Mouse (Mus musculus) midbrain, embryonic 16.5 days (tissue): ENCODE measurements around the gene Hist2h3c2. TPM values are rescaled to one million over a fixed set of nuclear protein-coding genes. Genes with fewer than 3 reads are reported as not detected.
"Not testable (repeated sequence)": the region's sequence is repeated elsewhere in the genome, so short reads cannot be mapped to it uniquely, and the experiment has no call there.

Experiments used
- ATAC-seq: fragments of 200-750 bp; cut with Nextera tagmentation; 2 replicates; pipeline ENCODE4 v1.8.0; 2017; ENCODE audit warnings: moderate TSS enrichment
- H3K27ac ChIP-seq: fragments of 300-500 bp; sonication (generic); 2 replicates; pipeline ENCODE4 v1.5.1; 2014; ENCODE audit warnings: mild to moderate bottlenecking, low read length, mixed read lengths
- H3K27me3 ChIP-seq: fragments of 300-500 bp; sonication (generic); 2 replicates; pipeline ENCODE4 v1.6.1; 2014; ENCODE audit warnings: low read depth, low read length, mixed read lengths; ENCODE audit not compliant: control insufficient read depth, insufficient read depth
- H3K36me3 ChIP-seq: fragments of 300-500 bp; sonication (generic); 2 replicates; pipeline ENCODE4 v1.6.1; 2014; ENCODE audit warnings: mild to moderate bottlenecking, low read length, moderate library complexity, mixed read lengths; ENCODE audit not compliant: control insufficient read depth, insufficient read depth
- H3K4me1 ChIP-seq: fragments of 300-500 bp; sonication (generic); 2 replicates; pipeline ENCODE4 v1.6.1; 2014; ENCODE audit warnings: mild to moderate bottlenecking, low read length, mixed read lengths; ENCODE audit not compliant: control insufficient read depth, insufficient read depth
- H3K4me2 ChIP-seq: fragments of 300-500 bp; sonication (generic); 2 replicates; pipeline ENCODE4 v1.6.1; 2014; ENCODE audit warnings: mild to moderate bottlenecking, low read length, mixed read lengths
- H3K4me3 ChIP-seq: fragments of 300-500 bp; sonication (generic); 2 replicates; pipeline ENCODE4 v1.5.1; 2014; ENCODE audit warnings: low read depth, mild to moderate bottlenecking, low read length, moderate library complexity, mixed read lengths
- H3K9ac ChIP-seq: fragments of 300-500 bp; sonication (generic); 2 replicates; pipeline ENCODE4 v1.6.1; 2014; ENCODE audit warnings: low read depth, low read length, mixed read lengths
- H3K9me3 ChIP-seq: fragments of 300-500 bp; sonication (generic); replicated peaks from 2 replicates; pipeline ENCODE4 v1.6.1; 2014; ENCODE audit warnings: mild to moderate bottlenecking, low read length, mixed read lengths; ENCODE audit not compliant: control insufficient read depth, poor library complexity, severe bottlenecking
- WGBS: fragments of 180-500 bp; shearing (Covaris S2); extraction: QIAGEN DNeasy Blood & Tissue Kit; methylation state at CpG from one replicate; pipeline ENCODE4 v1.1.7; 2014; 5-methylcytosine and 5-hydroxymethylcytosine counted together
- polyA plus RNA-seq: library from polyadenylated mRNA; unstranded; fragments of >200 nt; fragmentation: Nextera tagmentation; extraction: Ambion mirVana; gene quantifications from 2 replicates; pipeline ENCODE4 v1.2.1, GENCODE M21; 2015

Hist2h3c2 gene
- polyA plus RNA-seq, 1 experiment from 2014 or later, result 1.3 TPM

DNA sequence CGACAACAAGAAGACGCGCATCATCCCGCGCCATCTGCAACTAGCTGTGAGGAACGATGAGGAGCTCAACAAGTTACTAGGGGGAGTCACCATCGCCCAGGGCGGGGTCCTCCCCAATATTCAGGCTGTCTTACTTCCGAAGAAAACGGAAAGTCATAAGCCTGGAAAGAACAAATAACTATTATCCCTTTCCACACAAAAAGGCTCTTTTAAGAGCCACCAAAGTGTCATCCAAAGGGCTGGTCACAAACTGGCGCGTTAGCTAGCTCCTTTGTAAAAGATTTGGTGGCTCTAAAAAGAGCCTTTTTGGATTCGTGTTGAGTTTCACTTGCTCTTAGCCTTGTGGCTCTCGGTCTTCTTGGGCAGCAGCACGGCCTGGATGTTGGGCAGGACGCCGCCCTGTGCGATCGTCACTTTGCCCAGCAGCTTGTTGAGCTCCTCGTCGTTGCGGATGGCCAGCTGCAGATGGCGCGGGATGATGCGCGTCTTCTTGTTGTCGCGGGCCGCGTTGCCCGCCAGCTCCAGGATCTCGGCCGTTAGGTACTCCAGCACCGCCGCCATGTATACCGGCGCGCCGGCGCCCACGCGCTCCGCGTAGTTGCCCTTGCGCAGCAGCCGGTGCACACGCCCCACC lies 18.7 kb downstream of the Hist2h3c2 start:
- not testable (repeated sequence) for H3K36me3 ChIP-seq, H3K27me3 ChIP-seq, H3K9me3 ChIP-seq
- under 1% methylated on average over 31 of the region's 47 CpGs for WGBS
- H3K9ac ChIP-seq, result peak overlapping the region; percentile 78
- peak overlapping the region; percentile 98 for H3K27ac ChIP-seq
- ATAC-seq, result peak; percentile 9
- H3K4me3 ChIP-seq, result peak overlapping the region; percentile 67
- H3K4me1 ChIP-seq, result peaks cover 25% of the 10 kb centered on the region
- H3K4me2 ChIP-seq, result peak overlapping the region; percentile 65

DNA sequence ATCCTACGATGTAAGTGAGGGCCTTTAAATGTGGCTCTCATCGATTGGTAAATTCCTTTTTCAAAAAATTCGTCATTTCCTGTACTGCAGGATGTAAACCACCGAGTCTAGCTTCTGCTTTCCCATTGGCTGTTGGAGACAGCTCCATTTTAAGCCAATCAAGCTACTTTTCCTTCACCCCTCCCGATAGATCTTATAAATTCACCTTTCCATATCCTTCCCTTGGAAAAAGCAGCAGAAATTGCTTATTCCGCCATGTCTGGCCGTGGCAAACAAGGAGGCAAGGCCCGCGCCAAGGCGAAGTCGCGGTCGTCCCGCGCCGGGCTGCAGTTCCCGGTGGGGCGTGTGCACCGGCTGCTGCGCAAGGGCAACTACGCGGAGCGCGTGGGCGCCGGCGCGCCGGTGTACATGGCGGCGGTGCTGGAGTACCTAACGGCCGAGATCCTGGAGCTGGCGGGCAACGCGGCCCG lies 19.2 kb downstream of the Hist2h3c2 start, which contains the start of the genes Bola1 and Hist2h2ab:
Gene Bola1 (minus strand): TSS at position 49 of the 470 bp plus-strand sequence.
Gene Hist2h2ab (plus strand): TSS at position 205 of the 470 bp plus-strand sequence.
- WGBS, result under 1% methylated on average over 37 of the region's 37 CpGs
- H3K9ac ChIP-seq, result peak within 1 kb of the TSS; percentile 78
- no peaks in the 10 kb centered on the region for H3K9me3 ChIP-seq
- peak; percentile 94 for ATAC-seq
- H3K4me2 ChIP-seq, result peak within 1 kb of the TSS; percentile 65
- H3K4me3 ChIP-seq, result peak within 1 kb of the TSS; percentile 67
- H3K27me3 ChIP-seq, result no peaks in the 10 kb centered on the region; the same call in 1 of the 2 replicates
- H3K36me3 ChIP-seq, result no peaks in the 10 kb centered on the region
- H3K27ac ChIP-seq, result peak within 1 kb of the TSS; percentile 98
- H3K4me1 ChIP-seq, result peaks cover 25% of the 10 kb centered on the region

DNA sequence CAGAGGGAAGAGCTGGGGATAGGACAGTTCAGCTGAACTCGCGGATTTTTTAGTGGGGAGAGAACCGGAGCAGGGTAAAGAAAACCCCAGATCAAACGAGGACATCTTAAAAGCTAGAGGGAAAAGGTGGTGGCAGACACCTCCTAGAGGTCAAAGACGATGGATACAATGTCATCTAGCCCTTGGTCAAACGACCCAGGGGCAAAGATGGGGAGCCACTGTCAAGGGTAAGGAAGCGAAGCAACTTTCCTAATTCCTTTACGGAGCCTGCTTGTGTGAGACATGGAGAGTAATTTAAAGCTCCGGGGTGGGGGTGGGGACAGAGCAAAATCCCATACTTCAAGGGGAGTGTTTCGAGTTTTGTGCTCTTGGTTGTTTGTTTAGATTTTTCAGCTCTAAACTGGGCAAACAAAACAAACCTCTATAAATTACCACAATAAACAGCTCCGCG lies 19.7 kb downstream of the Hist2h3c2 start:
- H3K9me3 ChIP-seq, result no peaks in the 10 kb centered on the region
- no peaks in the 10 kb centered on the region; the same call in 1 of the 2 replicates for H3K27me3 ChIP-seq
- ATAC-seq, result peak; percentile 52
- H3K4me2 ChIP-seq, result peak overlapping the region; percentile 65
- H3K9ac ChIP-seq, result peak overlapping the region; percentile 61
- peaks cover 24% of the 10 kb centered on the region for H3K4me1 ChIP-seq
- H3K4me3 ChIP-seq, result peak overlapping the region; percentile 67
- WGBS, result 0% methylated on average over 12 of the region's 12 CpGs
- H3K27ac ChIP-seq, result peak overlapping the region; percentile 98
- H3K36me3 ChIP-seq, result no peaks in the 10 kb centered on the region

DNA sequence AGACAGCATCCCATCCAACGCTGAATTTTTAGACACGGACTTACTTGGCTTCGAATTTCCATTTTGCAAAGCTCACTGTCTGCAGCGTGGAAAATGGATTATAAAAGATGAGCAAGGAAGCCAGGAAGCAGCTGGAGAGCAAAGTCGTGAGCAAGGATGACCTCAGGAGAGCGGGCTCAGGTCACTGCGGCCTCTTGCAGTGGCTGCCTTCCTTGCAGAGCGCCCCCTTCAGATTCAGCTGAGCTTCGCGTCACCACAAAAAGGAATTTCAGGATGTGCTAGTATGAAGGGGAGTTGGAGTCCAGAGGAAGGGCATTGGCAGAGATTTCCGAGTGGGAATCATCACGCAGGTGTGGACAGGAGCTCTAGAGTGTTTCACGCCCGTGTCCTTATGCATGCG lies 29.7 kb downstream of the Hist2h3c2 start:
- no peak overlapping the region for H3K27ac ChIP-seq
- H3K9me3 ChIP-seq, result no peaks in the 10 kb centered on the region
- H3K9ac ChIP-seq, result no peak overlapping the region; the same call in 1 of the 2 replicates
- no peaks in the 10 kb centered on the region for H3K36me3 ChIP-seq
- WGBS, result 21% methylated on average over 15 of the region's 15 CpGs
- no peak for ATAC-seq
- H3K4me1 ChIP-seq, result no peaks in the 10 kb centered on the region
- H3K27me3 ChIP-seq, result no peaks in the 10 kb centered on the region
- no peak overlapping the region for H3K4me2 ChIP-seq
- no peak overlapping the region for H3K4me3 ChIP-seq

DNA sequence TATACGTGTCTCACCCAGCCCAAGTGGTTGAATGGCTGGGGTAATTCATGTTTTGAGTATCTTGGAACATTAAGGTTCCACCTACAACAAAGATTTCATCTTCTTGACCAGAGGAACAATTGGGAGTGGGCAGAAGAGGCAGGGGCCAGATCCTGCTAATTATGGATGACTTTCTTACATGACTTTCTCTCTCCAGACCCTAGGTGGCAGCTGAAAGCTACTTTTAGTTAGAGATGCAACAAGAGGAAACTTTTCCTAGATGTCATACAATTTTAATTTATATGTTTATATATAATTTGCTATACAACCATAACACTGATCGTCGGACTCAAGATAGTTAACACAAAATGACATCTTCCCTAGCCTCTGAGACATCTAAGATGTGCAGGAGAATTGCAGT lies 31.1 kb downstream of the Hist2h3c2 start:
- Histone ChIP-seq H3K9me3 (no peaks in the 10 kb centered on the region), H3K36me3 (no peaks in the 10 kb centered on the region), H3K27me3 (no peaks in the 10 kb centered on the region), H3K27ac (no peak overlapping the region), H3K4me2 (no peak overlapping the region), H3K4me3 (no peak overlapping the region), H3K9ac (no peak overlapping the region), H3K4me1 (no peaks in the 10 kb centered on the region)
- no peak for ATAC-seq
- 89% methylated on average over 3 of the region's 3 CpGs for WGBS

DNA sequence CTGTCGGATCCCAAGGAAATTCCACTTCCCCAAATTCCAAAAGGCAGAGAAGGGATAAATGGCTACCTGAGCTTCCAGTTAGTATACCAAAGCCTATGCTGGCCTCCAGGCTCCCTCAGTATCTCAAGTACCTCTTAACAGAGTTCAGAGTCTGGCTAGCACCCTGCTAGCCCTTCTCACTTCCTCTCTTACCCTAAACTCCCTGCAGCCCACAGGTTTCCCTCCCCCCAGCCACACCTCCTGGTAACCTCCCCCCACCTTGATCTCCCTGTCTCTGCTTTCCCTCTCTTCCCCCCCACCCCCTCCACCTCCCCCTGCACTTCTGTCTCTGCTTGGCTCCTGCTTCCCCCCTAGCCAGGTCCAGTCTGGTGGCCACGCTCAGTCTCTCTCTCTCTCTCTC lies 39.2 kb downstream of the Hist2h3c2 start:
- Histone ChIP-seq H3K27me3 (no peaks in the 10 kb centered on the region), H3K9ac (no peak overlapping the region), H3K4me2 (no peak overlapping the region), H3K36me3 (no peaks in the 10 kb centered on the region), H3K4me3 (no peak overlapping the region), H3K9me3 (no peaks in the 10 kb centered on the region), H3K4me1 (peaks cover 12% of the 10 kb centered on the region), H3K27ac (no peak overlapping the region)
- ATAC-seq, result no peak
- 70% methylated on average over 2 of the region's 2 CpGs for WGBS

DNA sequence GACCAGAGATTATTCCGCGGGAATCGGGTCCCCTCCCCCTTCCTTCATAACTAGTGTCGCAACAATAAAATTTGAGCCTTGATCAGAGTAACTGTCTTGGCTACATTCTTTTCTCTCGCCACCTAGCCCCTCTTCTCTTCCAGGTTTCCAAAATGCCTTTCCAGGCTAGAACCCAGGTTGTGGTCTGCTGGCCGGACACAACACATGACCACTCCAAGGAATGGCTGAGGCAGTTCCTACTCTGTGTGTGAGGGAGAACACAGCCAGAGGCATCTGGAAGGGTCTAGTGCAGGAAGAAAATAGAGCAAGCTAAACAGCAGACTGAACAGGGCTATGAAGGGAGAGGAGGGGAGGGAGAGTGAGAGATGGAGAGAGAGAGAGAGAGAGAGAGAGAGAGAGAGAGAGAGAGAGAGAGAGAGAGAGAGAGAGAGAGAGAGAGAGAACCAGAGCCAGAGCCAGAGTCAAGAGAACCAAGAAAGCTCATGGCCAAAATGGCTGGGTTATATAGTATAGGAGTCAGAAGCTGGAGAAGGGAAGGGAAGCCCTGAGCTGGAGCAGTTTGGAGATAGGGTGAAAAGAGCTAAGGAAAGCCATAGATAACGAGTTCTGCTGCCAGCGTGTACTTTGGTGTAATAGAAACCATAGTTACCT lies 40.2 kb downstream of the Hist2h3c2 start:
- 32% methylated on average over 6 of the region's 8 CpGs for WGBS

DNA sequence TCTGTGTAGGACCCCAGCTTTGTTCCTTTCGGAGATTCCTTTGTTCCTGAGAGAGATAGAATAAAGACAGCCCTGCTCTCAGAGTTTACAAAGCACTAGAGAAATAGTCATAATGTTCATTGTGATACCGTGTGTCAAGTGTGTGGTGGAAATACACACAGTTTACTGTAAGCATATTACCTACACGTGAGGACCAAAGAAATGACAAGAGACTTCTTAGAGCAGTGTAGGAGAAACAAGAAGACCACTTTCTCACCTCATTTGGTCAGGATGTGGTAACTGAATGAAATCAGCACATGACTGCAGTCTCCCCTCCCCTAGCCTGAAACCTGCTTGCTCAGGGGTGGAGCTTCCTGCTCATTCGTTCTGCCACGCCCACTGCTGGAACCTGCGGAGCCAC lies 40.7 kb downstream of the Hist2h3c2 start:
- peak; percentile 29; the same call in 1 of the 2 replicates for ATAC-seq
- Histone ChIP-seq H3K4me3 (peak overlapping the region; percentile 79), H3K9ac (peak overlapping the region; percentile 92), H3K27ac (peak overlapping the region; percentile 59), H3K9me3 (no peaks in the 10 kb centered on the region), H3K36me3 (peaks cover 11% of the 10 kb centered on the region; the same call in 1 of the 2 replicates), H3K4me2 (peak overlapping the region; percentile 96), H3K4me1 (peaks cover 12% of the 10 kb centered on the region), H3K27me3 (no peaks in the 10 kb centered on the region)
- 7% methylated on average over 6 of the region's 6 CpGs for WGBS

More for the DNA sequence above, 40.2 kb downstream of the Hist2h3c2 start:
- H3K9me3 ChIP-seq, H3K36me3 ChIP-seq, H3K4me3 ChIP-seq, H3K27ac ChIP-seq, ATAC-seq, H3K9ac ChIP-seq, H3K27me3 ChIP-seq: not testable (repeated sequence)
- Histone ChIP-seq H3K4me1 (peaks cover 12% of the 10 kb centered on the region), H3K4me2 (peak overlapping the region; percentile 96)
